Comparison of ENCODE assay signal across 8 mouse cellular contexts in the genomic region with DNA sequence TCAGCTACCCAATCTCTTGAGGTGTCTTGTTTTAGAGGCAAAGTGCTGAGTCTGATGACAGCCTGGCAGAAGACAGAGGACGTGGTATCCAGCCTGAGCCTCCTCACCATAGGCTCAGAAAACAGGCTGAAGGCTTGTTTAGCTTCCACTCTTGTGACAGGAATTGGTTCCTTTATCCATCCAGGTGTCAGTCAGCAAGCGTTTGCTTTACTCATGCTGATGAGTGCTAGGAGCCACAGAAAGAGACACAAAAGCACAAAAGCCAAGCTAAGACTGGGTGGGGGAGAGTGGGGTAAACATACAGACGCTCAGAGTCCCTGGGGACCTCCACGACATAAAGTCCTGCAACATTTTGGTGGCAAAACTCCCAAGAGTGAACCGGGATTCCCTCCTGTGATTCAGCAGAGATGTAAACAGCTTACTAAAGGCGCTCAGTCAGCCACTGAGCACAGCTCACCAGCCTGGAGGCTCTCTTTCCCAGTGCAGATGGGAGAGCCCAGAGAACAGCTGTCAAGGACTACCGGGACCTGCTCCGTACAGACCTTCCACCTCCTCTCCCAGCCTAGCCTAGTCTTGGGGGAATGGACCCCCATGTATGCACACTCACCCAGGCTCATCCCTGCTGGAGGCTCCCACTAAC. TPM values are rescaled to one million over a fixed set of nuclear protein-coding genes. Genes with fewer than 3 reads are reported as not detected.
DNase-seq lines count a peak whose midpoint lies in the region; ATAC-seq and TF ChIP-seq lines count a peak whose summit lies in the region.

No protein-coding gene starts in this region.

- DNase-seq in embryo, embryonic 10.5 days (ENCODE audit: low spot score) = peak; percentile 25
- DNase-seq in embryo, embryonic 10 days (ENCODE audit: low spot score) = no peak
- no peak for DNase-seq in ES-E14 (ENCODE audit: low read depth, low spot score)
- DNase-seq in liver, embryonic 13.5 days = no peak
- DNase-seq in gastrocnemius, postnatal 36 days = no peak
- DNase-seq in right cerebral cortex, postnatal 36 days (ENCODE audit: low spot score in 2 of 2) = no peak

- WGBS in forebrain, embryonic 15.5 days = 10% methylated on average over 8 of the region's 8 CpGs
- 18% methylated on average over 8 of the region's 8 CpGs for WGBS in liver, embryonic 13.5 days (ENCODE audit: insufficient replicate concordance)

- in situ Hi-C loops in ES-E14 (cut with MboI; ENCODE audit: low sequenced_read_pairs in 2 of 2, unreplicated experiment in 2 of 2) = no loop called here

- no peak for ATAC-seq in forebrain, embryonic 15.5 days (replicated peaks)
- ATAC-seq in liver, embryonic 13.5 days (ENCODE audit: low read depth) = peak; percentile 8; the same call in 1 of the 2 replicates
- ATAC-seq in inflammation-experienced regulatory T-cells, adult 6 months = no peak

- peak overlapping the region; percentile 25; the same call in 1 of the 2 replicates for H3K9ac ChIP-seq in ES-E14 (ENCODE audit: insufficient read depth, low read depth, low read length, poor library complexity, severe bottlenecking)
- no peak overlapping the region for H3K9ac ChIP-seq in forebrain, embryonic 15.5 days (replicated peaks)
- peak overlapping the region; percentile 91 for H3K9ac ChIP-seq in liver, embryonic 13.5 days

- H3K27ac ChIP-seq in ES-E14 (ENCODE audit: insufficient read depth, low read depth, low read length, poor library complexity, severe bottlenecking) = peak overlapping the region; percentile 62
- H3K27ac ChIP-seq in forebrain, embryonic 15.5 days (replicated peaks) = no peak overlapping the region
- H3K27ac ChIP-seq in liver, embryonic 13.5 days = peak overlapping the region; percentile 100

- H3K27me3 ChIP-seq in forebrain, embryonic 15.5 days = no peaks in the 10 kb centered on the region
- peaks cover 20% of the 10 kb centered on the region; the same call in 1 of the 2 replicates for H3K27me3 ChIP-seq in liver, embryonic 13.5 days

- no peaks in the 10 kb centered on the region for H3K36me3 ChIP-seq in ES-E14 (ENCODE audit: control insufficient read depth, insufficient read depth, low read length, poor library complexity, severe bottlenecking)
- H3K36me3 ChIP-seq in forebrain, embryonic 15.5 days = no peaks in the 10 kb centered on the region
- H3K36me3 ChIP-seq in liver, embryonic 13.5 days = 0 out of 2 replicates have a peak, but pooled peaks cover 2% of the 10 kb centered on the region

- peak overlapping the region; percentile 35 for H3K4me2 ChIP-seq in forebrain, embryonic 15.5 days (replicated peaks)
- H3K4me2 ChIP-seq in liver, embryonic 13.5 days = peak overlapping the region; percentile 79

- H3K9me3 ChIP-seq in ES-E14 (ENCODE audit: control insufficient read depth, insufficient read depth, low read depth, low read length) = no peaks in the 10 kb centered on the region
- H3K9me3 ChIP-seq in forebrain, embryonic 15.5 days = no peaks in the 10 kb centered on the region
- H3K9me3 ChIP-seq in liver, embryonic 13.5 days (replicated peaks) = peaks cover 10% of the 10 kb centered on the region

- intact Hi-C loops in gastrocnemius, postnatal 36 days (cut with DNase I) = no loop called here

- peak overlapping the region in 1 of 2 experiments; percentile 40; a peak in 3 of 4 replicates for H3K4me3 ChIP-seq in ES-E14 (ENCODE audit: insufficient read depth in 1 of 2, low read depth in 1 of 2, low read length in 2 of 2, poor library complexity in 1 of 2, severe bottlenecking in 1 of 2)
- no peak overlapping the region for H3K4me3 ChIP-seq in forebrain, embryonic 15.5 days
- H3K4me3 ChIP-seq in liver, embryonic 13.5 days (replicated peaks) = peak overlapping the region; percentile 56

- peaks cover 9 to 29% of the 10 kb centered on the region in 2 experiments; a peak in 3 of 4 replicates for H3K4me1 ChIP-seq in ES-E14 (ENCODE audit: control insufficient read depth in 2 of 2, insufficient read depth in 2 of 2, low read length in 2 of 2, poor library complexity in 1 of 2)
- peaks cover 17% of the 10 kb centered on the region for H3K4me1 ChIP-seq in forebrain, embryonic 15.5 days
- peaks cover 82% of the 10 kb centered on the region for H3K4me1 ChIP-seq in liver, embryonic 13.5 days (replicated peaks)

TF ChIP-seq in ES-E14, 5 proteins besides CTCF, POLR2A, EP300 and RAD21:
- TF ChIP-seq HCFC1 (IDR thresholded peaks at IDR 0.05; ENCODE audit: borderline replicate concordance, insufficient read depth, low read length) = no peak

RNA-seq across cellular contexts. Expression of a gene that starts 10.3 kb away (rescaled TPM):
- 0.18 and 0.21 TPM in 2 replicates for total RNA-seq in ES-E14 (2012; rRNA removed)
- 1.9 and 2.6 TPM in 2 replicates for polyA plus RNA-seq in forebrain, embryonic 15.5 days (2015; fragmentation: Nextera tagmentation; extraction: Ambion mirVana)
- polyA plus RNA-seq in liver, embryonic 13.5 days (2015; fragmentation: Nextera tagmentation; extraction: Ambion mirVana) = 734 and 914 TPM in 2 replicates
- polyA plus RNA-seq in inflammation-experienced regulatory T-cells, adult 6 months (2017; shearing (Covaris generic)) = under 1 TPM in 1 of 3 experiments, not detected in 2; 0.08 TPM
- total RNA-seq in gastrocnemius, postnatal 36 days (2021) = under 1 TPM in 1 of 2 experiments, not detected in 1; 0.31 TPM

RNA-seq across cellular contexts. Expression of a gene that starts 16.9 kb away (rescaled TPM):
- total RNA-seq in ES-E14 (2012; rRNA removed) = 6.7 and 15.9 TPM in 2 replicates
- 149 and 150 TPM in 2 replicates for polyA plus RNA-seq in forebrain, embryonic 15.5 days (2015; fragmentation: Nextera tagmentation; extraction: Ambion mirVana)
- 1.5 and 1.7 TPM in 2 replicates for polyA plus RNA-seq in liver, embryonic 13.5 days (2015; fragmentation: Nextera tagmentation; extraction: Ambion mirVana)
- 1 to 10 TPM; 1.8 to 3.2 (median 2.0) TPM for polyA plus RNA-seq in inflammation-experienced regulatory T-cells, adult 6 months (2017; shearing (Covaris generic))
- not detected for total RNA-seq in gastrocnemius, postnatal 36 days (2021)

RNA-seq across cellular contexts. Expression of a gene that starts 31.4 kb away (rescaled TPM):
- 152 and 175 TPM in 2 replicates for total RNA-seq in ES-E14 (2012; rRNA removed)
- polyA plus RNA-seq in forebrain, embryonic 15.5 days (2015; fragmentation: Nextera tagmentation; extraction: Ambion mirVana) = 144 TPM in 2 replicates
- 388 and 390 TPM in 2 replicates for polyA plus RNA-seq in liver, embryonic 13.5 days (2015; fragmentation: Nextera tagmentation; extraction: Ambion mirVana)
- polyA plus RNA-seq in inflammation-experienced regulatory T-cells, adult 6 months (2017; shearing (Covaris generic)) = 10 to 100 TPM; 40.1 to 61.9 (median 53.3) TPM
- 10 to 100 TPM; 56.2 to 64.3 TPM for total RNA-seq in gastrocnemius, postnatal 36 days (2021)

RNA-seq across cellular contexts. Expression of a gene that starts 53.8 kb away (rescaled TPM):
- total RNA-seq in ES-E14 (2012; rRNA removed) = 81.5 and 154 TPM in 2 replicates
- polyA plus RNA-seq in forebrain, embryonic 15.5 days (2015; fragmentation: Nextera tagmentation; extraction: Ambion mirVana) = 61.8 and 62.0 TPM in 2 replicates
- polyA plus RNA-seq in liver, embryonic 13.5 days (2015; fragmentation: Nextera tagmentation; extraction: Ambion mirVana) = 59.5 and 63.3 TPM in 2 replicates
- 10 to 100 TPM; 21.8 to 32.1 (median 26.1) TPM for polyA plus RNA-seq in inflammation-experienced regulatory T-cells, adult 6 months (2017; shearing (Covaris generic))
- 10 to 100 TPM; 23.5 to 24.8 TPM for total RNA-seq in gastrocnemius, postnatal 36 days (2021)

RNA-seq across cellular contexts. Expression of a gene that starts 56.8 kb away (rescaled TPM):
- total RNA-seq in ES-E14 (2012; rRNA removed) = 138 and 155 TPM in 2 replicates
- 105 and 107 TPM in 2 replicates for polyA plus RNA-seq in forebrain, embryonic 15.5 days (2015; fragmentation: Nextera tagmentation; extraction: Ambion mirVana)
- polyA plus RNA-seq in liver, embryonic 13.5 days (2015; fragmentation: Nextera tagmentation; extraction: Ambion mirVana) = 70.0 and 81.5 TPM in 2 replicates
- 10 to 100 TPM; 42.5 to 45.0 (median 44.6) TPM for polyA plus RNA-seq in inflammation-experienced regulatory T-cells, adult 6 months (2017; shearing (Covaris generic))
- 10 to 100 TPM; 29.1 to 37.7 TPM for total RNA-seq in gastrocnemius, postnatal 36 days (2021)

Comparison
In these comparisons a context has a peak if more than half of its experiments do, and no peak if none do; other contexts are left out.
1. RNA of a gene that starts 10.3 kb away (polyA plus RNA-seq): 734 to 914 TPM in liver, embryonic 13.5 days; 1.9 to 2.6 TPM in forebrain, embryonic 15.5 days and 0.08 TPM in inflammation-experienced regulatory T-cells, adult 6 months; every median in the first group is over 100 times any median in the second.
2. RNA of a gene that starts 16.9 kb away (polyA plus RNA-seq): 149 to 150 TPM in forebrain, embryonic 15.5 days; 1.8 to 3.2 TPM in inflammation-experienced regulatory T-cells, adult 6 months and 1.5 to 1.7 TPM in liver, embryonic 13.5 days; every median in the first group is over 10 times any median in the second.